Mouse (Mus musculus) Patski (cell line): ENCODE results near the gene Bcs1l. TPM values are rescaled to one million over a fixed set of nuclear protein-coding genes. Genes with fewer than 3 reads are reported as not detected.

Source experiments
- ATAC-seq: fragments of 100-300 bp; one replicate; pipeline ENCODE4 v1.8.0; 2021
- CTCF ChIA-PET: fragments of 350-600 bp; sonication (Branson Sonifier 250); formaldehyde crosslinking; loops from one replicate; lab custom pipeline; 2022; ENCODE audit warnings: inconsistent platforms; lab: Charles Lee
- POLR2A ChIA-PET: fragments of 350-600 bp; sonication (Branson Sonifier 250); formaldehyde crosslinking; loops from one replicate; lab custom pipeline; 2022; ENCODE audit warnings: antibody characterized with exemption, inconsistent platforms; lab: Charles Lee
- DNase-seq: peaks from one replicate; pipeline ENCODE4 v3.0.0-alpha.2; 2011; ENCODE audit warnings: low read depth, low spot score
- H3K27me3 ChIP-seq: fragments of 371-371 bp; one replicate; pipeline ENCODE4 v1.5.1; 2021
- CTCF ChIP-seq: fragments of 100-300 bp; IDR thresholded peaks from one replicate; pipeline ENCODE4 v1.5.1; 2021
- in situ Hi-C: fragments of 300-500 bp; cut with MboI; formaldehyde crosslinking; loops from 3 replicates; pipeline ENCODE4 v1.11.1; 2018; ENCODE audit warnings: low pct_unique_long_range_greater_than_20kb, mixed read lengths
- polyA plus RNA-seq: library from polyadenylated mRNA; unstranded; gene quantifications from one replicate; pipeline ENCODE4 v1.2.3, GENCODE M21; 2021

Gene Bcs1l
- polyA plus RNA-seq, 1 experiment from 2014 or later, result 24.9 TPM

- ChIA-PET POLR2A (interaction anchor here (2.3 kb wide), 1 partner anchor 14 kb away, joined by 9 read pairs; the partner anchor contains the start of genes Rnf25 and Stk36), CTCF (no interaction called here)
- TF ChIP-seq CTCF, result no peak
- DNase-seq, result no peak
- H3K27me3 ChIP-seq, result no peaks in the 10 kb centered on the region
- in situ Hi-C loops, result no loop called here
- ATAC-seq, result peak; percentile 2
These were observed 786 bp upstream of the Bcs1l start for GRCm38 (mm10) chr1:74587233-74587772.

GRCm38 (mm10) chr1:74594434-74594833 is 6.3 kb downstream of the Bcs1l start:
- DNase-seq (no peak), ATAC-seq (no peak)
- no peaks in the 10 kb centered on the region for H3K27me3 ChIP-seq
- ChIA-PET CTCF (no interaction called here), POLR2A (no interaction called here)
- TF ChIP-seq CTCF, result no peak
- in situ Hi-C loops, result no loop called here

- ATAC-seq (peak; percentile 40), DNase-seq (no peak)
- ChIA-PET CTCF (no interaction called here), POLR2A (interaction anchor here (0.7 to 1.8 kb wide), 6 partner anchors 11 to 64 kb away, joined by 3 to 9 read pairs (median 4); partner anchors contain the start of genes Bcs1l and Zfp142)
- no peaks in the 10 kb centered on the region for H3K27me3 ChIP-seq
- no peak for TF ChIP-seq CTCF
- in situ Hi-C loops, result no loop called here
These were observed 12.6 kb downstream of the Bcs1l start for GRCm38 (mm10) chr1:74600501-74601266.

GRCm38 (mm10) chr1:74601267-74601962 is 13.3 kb downstream of the Bcs1l start, which contains the start of the genes Rnf25 and Stk36:
Gene Rnf25 (minus strand): TSS chr1:74601397.
Gene Stk36 (plus strand): TSS chr1:74601445.
- in situ Hi-C loops, result no loop called here
- ChIA-PET CTCF (no interaction called here), POLR2A (interaction anchor here (0.7 to 1.8 kb wide), 6 partner anchors 12 to 63 kb away, joined by 3 to 9 read pairs (median 4); partner anchors contain the start of genes Bcs1l and Zfp142)
- no peak for TF ChIP-seq CTCF
- no peaks in the 10 kb centered on the region for H3K27me3 ChIP-seq
- DNase-seq (peak; percentile 30), ATAC-seq (peak; percentile 92)

- no peak for TF ChIP-seq CTCF
- DNase-seq, result no peak
- POLR2A ChIA-PET, result no interaction called here
- in situ Hi-C loops, result no loop called here
- no peaks in the 10 kb centered on the region for H3K27me3 ChIP-seq
- no peak for ATAC-seq
- CTCF ChIA-PET, result no interaction called here
These were observed 36.1 kb downstream of the Bcs1l start for GRCm38 (mm10) chr1:74624183-74624582.

GRCm38 (mm10) chr1:74626076-74626475 is 38.0 kb downstream of the Bcs1l start:
- TF ChIP-seq CTCF, result no peak
- in situ Hi-C loops, result no loop called here
- DNase-seq, result no peak
- H3K27me3 ChIP-seq, result no peaks in the 10 kb centered on the region
- ATAC-seq, result no peak
- ChIA-PET POLR2A (interaction anchor here (1.0 kb wide), 1 partner anchor 25 kb away, joined by 3 read pairs; the partner anchor contains the start of genes Rnf25 and Stk36), CTCF (no interaction called here)

- H3K27me3 ChIP-seq, result no peaks in the 10 kb centered on the region
- ChIA-PET POLR2A (interaction anchor here (0.6 kb wide), 1 partner anchor 130 kb away, joined by 3 read pairs; no protein-coding TSS in a partner anchor), CTCF (interaction anchor here (1.6 kb wide), 1 partner anchor 15 kb away, joined by 4 read pairs; no protein-coding TSS in a partner anchor)
- in situ Hi-C loops, result no loop called here
- ATAC-seq, result no peak
- no peak for DNase-seq
- no peak for TF ChIP-seq CTCF
These were observed 39.9 kb downstream of the Bcs1l start for GRCm38 (mm10) chr1:74628001-74628400.

GRCm38 (mm10) chr1:74632734-74633133 is 44.6 kb downstream of the Bcs1l start:
- ATAC-seq, result no peak
- ChIA-PET POLR2A (interaction anchor here (1.1 kb wide), 1 partner anchor 12 kb away, joined by 3 read pairs; no protein-coding TSS in a partner anchor), CTCF (interaction anchor here (1.3 kb wide), 1 partner anchor 11 kb away, joined by 3 read pairs; no protein-coding TSS in a partner anchor)
- no peaks in the 10 kb centered on the region for H3K27me3 ChIP-seq
- no peak for TF ChIP-seq CTCF
- DNase-seq, result no peak
- in situ Hi-C loops, result no loop called here

Other genes with a start within 250 kb of the Bcs1l start
- 2.2 TPM for gene Catip, start 226.2 kb upstream of the Bcs1l start, polyA plus RNA-seq
- gene Slc11a1, start 213.1 kb upstream of the Bcs1l start, polyA plus RNA-seq, result 0.10 TPM
- 81.9 TPM for gene Ctdsp1, start 196.8 kb upstream of the Bcs1l start, polyA plus RNA-seq
- gene Vil1, start 178.9 kb upstream of the Bcs1l start, polyA plus RNA-seq, result 0.13 TPM
- 43.5 TPM for gene Cnot9, start 82.2 kb upstream of the Bcs1l start, polyA plus RNA-seq
- gene Plcd4, start 45.4 kb upstream of the Bcs1l start, polyA plus RNA-seq, result 0.83 TPM
- 8.4 TPM for gene Usp37, start 44.0 kb upstream of the Bcs1l start, polyA plus RNA-seq
- 14.9 TPM for gene Zfp142, start within 50 bp of the Bcs1l start, polyA plus RNA-seq
- 60.1 TPM for gene Rnf25, start 13.1 kb downstream of the Bcs1l start, polyA plus RNA-seq
- gene Stk36, start 13.2 kb downstream of the Bcs1l start, polyA plus RNA-seq, result 12.5 TPM
- 23.6 TPM for gene Ttll4, start 73.5 kb downstream of the Bcs1l start, polyA plus RNA-seq
- gene Cyp27a1, start 125.3 kb downstream of the Bcs1l start, polyA plus RNA-seq, result not detected
- gene Prkag3, start 160.9 kb downstream of the Bcs1l start, polyA plus RNA-seq, result not detected
- not detected for gene Wnt6, start 183.6 kb downstream of the Bcs1l start, polyA plus RNA-seq
- gene Wnt10a, start 203.2 kb downstream of the Bcs1l start, polyA plus RNA-seq, result not detected